Mouse (Mus musculus) R1 (cell line): ENCODE data around the gene Cacng4.

ENCODE experiments used
- DNase-seq: peaks from one replicate; pipeline ENCODE4 v3.0.0-alpha.2; 2018; ENCODE audit warnings: low read depth, low spot score

Cacng4 gene

DNA sequence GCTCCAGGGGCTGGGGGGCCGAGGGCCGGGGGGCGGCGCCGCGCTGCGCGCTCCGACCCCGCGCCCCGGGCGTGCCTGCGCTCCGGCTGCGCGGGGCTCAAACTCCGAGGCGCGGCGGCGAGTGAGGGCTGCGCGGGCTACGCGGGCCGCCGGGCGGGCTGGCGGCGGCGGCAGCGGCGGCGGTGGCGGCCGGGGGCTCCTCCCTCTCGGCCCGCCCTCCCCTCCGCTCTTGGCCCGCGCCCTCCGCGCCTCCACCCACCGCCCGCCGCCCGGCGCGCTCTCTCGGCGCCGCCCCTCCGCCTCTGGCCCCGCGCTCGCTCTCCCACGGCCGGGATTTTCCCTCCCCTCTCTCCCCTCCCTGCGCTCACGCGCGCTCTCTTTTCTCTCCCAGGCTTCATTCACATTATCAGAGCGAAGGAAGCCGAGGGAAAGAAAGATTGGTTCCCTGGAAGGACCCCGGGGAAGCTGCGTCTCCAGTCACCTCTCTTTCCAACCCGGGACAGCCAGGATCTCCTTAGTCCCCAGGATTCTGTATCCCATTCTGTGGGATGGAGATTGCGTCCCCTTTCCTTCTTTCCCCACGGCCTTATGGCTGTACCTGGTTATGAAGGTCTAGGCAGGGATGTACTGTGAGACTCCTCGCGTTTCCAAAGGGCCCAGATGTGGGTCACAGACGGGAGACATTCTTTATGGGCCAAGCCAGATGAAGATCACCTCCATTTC is at the start of gene Cacng4:
Gene Cacng4, minus strand, starts transcription at position 11 of the 723 bp plus-strand sequence.
- DNase-seq, result peak; percentile 43

DNA sequence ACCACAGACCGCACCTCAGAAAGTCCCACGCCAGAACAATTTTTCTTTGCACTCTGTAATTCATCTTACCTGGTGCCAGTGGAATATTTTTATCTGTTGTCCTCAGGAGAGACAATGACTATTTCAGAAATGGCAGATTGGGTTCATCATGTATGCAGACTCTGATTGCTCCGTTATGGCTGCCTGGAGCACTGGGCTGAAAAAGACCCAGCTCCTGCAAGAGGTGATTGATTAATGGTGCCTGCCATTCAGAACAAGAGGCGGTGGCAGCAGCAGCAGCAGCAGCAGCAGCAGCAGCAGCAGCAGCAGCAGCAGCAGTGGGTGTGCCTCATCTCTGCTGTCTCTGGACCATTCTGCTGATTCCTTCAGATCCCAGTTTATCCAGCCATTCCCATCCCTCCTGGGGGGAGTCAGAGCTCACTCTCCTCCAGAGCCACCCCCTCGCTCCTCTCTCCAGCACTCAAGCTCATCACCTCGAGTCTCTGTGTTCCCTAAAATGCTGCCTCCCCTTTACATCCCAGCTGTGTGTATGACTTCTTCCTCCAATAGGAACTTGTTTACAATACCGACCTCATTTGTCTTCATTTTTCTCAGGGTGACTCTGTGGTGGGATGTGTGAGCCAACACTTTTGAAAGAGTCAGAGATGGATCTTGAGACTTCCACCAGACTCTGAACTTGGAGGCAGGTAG is 39.1 kb upstream of the Cacng4 start:
- DNase-seq, result no peak

DNA sequence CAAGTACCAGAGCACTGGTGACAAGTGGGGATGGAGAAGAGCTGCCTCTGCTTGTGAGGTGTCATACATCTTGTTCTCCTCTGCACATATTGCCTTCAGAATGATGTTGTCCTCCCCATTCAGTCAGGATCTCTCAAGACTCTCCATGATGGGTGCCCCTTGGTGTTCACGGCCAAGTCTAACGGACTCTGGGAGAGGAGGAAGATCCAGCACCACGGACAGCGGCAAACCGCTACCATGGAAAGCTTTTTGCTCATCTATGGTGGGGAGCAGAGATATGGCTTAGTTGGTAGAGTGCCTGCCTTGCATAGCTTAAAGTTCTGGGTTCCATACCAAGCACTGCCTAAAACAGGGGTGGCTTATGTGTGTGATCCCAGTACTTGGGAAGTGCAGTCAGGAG is 22.8 kb upstream of the Cacng4 start:
- peak; percentile 53 for DNase-seq

DNA sequence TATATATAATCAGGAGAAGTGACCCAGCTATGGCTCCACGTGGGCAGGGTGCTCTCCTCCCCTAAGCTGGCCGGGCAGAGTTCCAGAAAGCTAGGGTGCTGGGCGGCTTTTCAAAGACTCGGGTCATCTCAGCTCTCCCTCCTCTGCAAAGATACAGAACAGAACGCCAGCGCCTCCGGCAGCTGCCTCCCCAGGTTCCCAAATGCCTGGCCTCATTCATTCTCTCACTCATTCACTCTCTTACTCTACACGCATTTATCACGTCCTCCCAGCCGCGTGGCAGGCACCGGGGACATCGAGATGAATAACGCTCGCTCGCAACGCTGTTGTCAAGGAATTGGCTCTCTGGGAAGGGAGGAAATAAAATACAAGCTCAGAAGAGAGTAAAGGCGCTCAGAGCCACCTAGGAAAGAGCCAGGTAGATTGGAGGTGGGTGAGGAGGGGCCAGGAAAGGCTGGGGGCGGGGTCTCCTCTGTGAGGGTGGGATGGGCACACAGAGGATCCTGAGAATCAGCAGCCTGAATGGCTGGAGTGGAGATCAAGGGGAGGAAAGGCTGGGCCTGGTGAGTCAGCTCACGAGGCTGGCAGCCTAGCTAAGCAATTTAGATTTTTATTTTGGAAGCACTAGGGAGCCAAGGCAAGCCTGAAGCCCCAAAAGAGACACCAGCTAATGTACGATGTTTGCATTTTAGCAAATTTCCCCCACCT is 18.7 kb upstream of the Cacng4 start:
- peak; percentile 41 for DNase-seq

DNA sequence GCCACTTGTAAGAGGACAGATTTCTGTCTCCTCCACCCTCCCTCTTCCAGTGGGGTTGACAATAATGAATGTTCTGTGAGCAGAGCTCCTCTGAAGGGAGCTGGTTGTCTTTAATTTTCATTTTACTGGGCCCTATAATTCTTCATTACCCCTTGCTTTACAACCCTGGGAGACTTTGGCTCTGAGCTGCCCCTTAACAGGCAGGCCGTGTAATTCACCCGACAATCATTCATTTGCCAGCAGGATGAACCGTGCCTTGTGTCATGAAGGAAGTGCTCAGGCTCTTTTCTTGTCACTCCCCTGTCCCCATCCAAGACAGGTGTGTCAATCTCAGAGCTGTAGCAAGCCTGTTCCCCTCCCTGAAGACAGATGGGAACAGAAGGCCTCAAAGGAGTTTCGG is 18.1 kb upstream of the Cacng4 start:
- DNase-seq, result no peak

DNA sequence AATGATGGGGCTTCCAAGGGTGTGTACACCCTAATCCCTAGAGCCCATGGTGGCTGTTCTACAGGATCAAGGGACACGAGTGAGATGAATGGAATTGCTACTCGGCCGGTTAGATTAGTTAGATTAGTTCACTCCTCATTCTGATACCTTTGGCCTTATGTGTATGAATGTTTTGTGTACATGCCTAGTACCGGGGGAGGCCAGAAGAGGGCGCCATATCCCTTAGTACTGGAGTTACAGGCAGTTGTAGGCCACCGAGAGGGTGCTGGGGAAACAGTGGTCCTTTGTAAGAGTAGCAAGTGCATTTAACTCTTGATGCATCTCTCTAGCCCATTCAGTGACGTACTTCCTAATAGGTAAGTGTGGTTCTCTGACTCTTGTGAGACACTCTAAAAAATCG is 14.2 kb upstream of the Cacng4 start:
- peak; percentile 74 for DNase-seq

DNA sequence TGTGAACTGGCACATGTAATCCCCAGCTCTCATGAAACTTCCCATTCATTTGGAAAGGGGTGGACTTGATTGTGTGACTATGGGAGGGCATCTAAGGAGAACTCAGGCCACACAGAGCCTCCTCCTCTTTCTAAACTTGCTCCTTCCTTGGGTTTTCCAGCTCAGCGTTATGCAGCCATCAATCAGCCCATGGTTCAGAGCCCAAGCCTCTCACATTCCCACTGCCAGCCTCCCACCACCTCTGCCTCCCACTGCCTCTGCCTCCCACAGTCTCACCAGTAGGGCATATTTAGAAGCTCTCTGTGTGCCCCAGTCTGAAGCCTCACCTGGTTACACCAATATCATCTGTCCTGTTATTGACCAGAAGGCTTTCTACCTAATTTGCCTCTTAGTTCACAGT is 11.7 kb upstream of the Cacng4 start:
- DNase-seq, result no peak

DNA sequence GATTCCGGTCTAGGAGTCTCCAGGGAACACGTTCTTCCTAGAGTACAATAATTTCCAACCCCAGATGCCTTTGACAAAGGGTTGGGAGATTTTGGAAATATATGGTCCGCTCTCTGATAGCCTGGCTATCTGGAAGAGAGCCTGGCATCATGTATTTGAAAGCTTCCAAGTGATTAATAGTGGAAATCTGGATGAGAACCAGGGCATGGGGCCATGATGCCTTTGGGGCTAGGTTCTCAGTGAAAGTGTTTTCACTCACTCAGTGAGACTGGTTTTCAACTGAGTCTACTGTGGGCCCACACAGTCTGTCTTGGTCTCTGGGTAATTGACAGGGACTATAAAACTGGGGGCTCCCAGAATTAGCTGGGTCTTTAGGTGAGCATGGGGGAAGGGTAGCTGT is 7.6 kb upstream of the Cacng4 start:
- DNase-seq, result no peak

DNA sequence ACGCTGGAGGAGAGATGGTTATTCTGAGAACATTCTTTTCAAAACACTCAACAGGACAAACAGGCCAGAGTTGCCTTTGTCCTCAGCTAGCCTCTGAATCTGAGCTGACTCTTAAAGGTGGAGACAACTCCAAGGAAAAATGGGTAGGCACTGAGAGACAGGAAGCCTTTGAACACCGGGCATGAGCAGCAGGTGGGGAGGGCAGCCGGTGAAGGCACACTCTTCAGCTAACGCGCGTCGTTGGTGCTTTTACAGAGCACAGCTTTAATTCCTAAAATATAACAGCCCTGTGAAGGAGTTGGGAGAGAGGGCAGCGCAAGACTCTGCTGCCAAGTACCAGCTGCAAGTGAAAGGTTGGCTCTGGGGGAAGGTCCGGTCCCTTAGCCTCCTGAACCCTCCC is 5.0 kb upstream of the Cacng4 start:
- no peak for DNase-seq

DNA sequence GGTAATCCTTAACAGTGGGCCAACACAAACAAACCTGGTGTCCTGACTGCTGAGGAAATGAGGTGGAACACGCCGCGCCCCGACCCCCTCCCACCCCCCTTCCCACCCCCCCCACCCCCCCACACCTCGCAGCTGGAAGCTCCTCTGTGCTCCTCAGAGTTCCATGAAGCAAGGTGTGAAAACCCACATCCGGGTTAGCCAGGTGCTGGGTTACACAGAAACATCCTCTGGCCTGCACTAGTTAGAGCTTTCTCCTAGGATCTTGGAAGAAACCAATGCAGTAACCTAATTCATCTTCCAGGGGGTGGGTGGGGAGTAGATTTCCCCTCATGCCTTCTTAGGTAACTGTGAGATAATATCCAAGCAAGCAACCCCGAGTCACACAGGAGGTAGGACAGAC is 2.0 kb upstream of the Cacng4 start:
- DNase-seq, result no peak

DNA sequence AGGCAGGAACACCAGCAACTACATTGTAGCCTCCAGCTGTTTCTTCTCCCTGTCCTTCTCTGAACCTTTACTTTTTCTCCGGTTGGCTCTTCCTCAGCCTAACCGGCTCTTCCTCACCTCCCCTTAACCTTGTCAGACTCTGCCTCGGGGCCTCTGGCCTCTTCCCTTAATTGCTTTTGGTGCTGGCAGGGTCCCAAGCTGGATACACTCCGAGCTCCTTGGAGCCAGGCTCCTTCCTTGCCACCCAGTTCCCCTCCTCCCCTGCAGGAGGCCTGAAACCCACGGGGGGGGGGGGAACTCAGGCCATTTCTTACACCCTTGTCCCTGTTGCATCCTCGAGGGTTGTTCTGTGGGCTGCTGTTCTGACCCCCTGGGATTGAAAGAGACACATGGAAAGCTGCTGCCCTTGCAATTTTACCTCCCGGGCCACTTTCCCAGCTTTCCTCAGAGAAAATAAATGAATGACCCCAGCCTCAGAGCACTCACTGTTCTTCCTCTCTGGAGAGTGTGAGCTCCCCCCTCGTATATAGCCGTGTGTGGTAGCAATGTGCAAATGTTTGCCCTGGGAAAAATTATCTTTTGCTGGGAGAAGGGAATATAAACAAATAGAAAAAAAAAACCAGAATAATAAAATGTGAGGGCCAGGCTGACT is 1.2 kb upstream of the Cacng4 start:
- DNase-seq, result no peak

DNA sequence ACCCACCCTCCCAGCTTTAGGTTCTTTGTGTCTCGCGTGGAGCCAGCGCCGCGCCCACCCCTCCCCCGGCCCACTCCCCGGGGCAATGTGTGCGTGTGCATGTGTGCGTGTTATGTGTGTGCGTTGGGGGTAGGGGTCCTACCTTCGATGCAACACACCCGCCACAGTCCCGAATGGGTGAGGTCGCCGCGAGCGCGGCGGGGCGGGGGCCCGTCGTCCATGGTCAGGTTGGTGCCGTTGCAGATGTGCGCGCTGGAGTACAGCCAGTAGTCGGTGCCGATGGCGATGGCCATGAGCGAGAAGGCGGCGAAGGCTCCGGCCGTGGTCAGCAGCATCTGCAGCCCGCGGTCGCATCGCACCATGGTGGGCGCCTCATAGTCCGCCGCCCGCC is 259 bp downstream of the Cacng4 start:
- peak; percentile 31 for DNase-seq

DNA sequence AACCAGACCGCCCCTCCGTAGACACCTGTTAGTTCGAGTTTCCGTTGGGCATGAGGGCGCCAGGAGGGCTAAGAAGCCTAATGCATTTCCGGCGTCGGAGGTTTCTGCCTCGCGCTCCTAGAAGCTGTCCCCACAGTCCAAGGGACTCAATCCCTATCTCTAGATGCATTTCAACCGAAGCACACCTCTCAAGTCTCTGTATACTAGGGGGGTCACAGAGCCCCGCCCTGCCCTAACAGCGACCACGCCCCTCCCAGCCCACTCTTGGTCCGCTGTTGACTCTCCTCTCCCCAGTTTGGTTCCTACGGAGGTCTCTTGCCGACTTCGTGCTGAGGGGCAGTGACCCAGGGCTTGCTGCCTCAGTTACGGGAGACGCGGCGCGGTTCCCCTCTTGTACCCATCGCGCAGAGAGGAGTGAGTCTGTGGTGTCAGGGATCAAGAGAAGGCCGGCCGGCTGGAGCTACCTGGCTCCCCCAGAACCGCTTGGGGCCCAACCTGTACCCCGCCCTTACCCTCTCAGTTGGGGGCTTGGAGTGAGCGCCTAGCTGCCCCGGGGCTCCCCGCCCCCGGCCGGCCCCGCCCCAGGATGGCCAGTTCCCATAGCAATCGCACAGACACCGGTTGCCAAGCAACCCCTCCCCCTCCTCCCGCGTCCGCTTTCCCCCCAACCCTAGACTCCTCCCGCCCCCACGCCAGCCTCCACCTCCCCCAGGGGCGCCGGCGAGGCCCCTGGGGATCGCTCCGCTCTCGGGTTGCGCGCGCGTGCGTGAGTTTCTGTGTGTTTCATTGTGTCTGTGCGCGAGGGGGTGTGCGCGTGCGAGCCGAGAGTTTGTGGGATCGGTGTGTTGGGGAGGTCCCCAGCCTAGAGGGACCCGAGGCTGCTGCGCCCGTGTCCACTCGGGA is 906 bp downstream of the Cacng4 start:
- peak; percentile 82 for DNase-seq

DNA sequence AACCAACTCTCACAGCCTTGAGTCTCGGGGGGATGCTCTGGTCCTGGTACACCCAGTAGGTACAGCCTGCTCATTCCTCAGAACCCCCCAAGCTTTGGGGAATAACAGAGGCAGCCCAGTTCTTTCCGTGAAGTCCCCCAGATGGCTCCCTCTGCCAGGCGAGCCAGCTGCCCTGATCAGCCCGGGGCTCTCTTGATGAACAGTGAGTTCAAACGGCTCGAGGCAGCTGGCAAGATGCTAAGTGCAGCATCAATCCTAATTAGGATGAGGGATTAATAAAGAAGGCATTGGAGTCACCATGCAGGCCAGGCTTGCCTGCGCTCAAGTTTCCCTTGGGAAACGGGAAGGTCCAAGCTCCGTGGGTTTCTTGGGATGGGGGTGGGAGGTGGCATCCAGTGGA is 2.2 kb downstream of the Cacng4 start:
- DNase-seq, result no peak

DNA sequence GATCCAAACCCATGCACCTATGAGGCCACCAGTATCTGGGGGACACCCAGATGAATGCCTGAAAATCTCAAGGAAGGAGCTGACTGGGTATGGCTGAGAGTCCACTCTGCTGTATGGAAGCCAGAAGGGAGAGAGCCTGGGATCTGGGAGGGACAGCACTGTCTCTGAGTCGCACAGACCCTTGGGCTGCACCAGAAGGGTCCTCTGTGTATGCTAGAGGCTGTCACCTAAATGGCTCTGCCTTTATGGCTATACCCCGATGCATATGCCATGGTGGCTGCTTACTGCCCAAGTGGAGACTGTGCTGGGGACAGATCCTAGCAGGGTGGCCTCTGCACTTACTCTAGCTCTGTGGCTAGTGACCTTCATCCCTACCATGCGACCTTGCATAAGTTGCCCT is 8.6 kb downstream of the Cacng4 start:
- DNase-seq, result no peak

DNA sequence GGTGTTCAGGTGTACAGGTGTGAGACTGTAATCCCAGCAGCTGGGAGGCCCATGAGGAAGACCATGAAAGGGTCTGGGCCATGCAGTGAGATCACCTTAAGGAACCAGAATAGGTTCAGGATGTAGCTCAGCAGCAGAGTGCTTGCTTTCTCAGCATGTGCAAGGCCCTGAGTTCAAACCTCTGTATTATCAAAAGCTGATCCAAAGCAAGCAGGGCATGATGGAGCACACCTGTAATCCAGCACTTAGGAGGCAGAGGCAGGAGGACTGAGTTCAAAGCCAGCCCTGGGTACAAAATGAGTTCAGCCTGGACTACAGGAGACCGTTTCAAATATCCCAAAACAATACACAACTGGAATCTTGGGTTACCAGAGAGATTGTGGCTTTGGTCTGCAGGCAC is 9.1 kb downstream of the Cacng4 start:
- DNase-seq, result peak; percentile 34

DNA sequence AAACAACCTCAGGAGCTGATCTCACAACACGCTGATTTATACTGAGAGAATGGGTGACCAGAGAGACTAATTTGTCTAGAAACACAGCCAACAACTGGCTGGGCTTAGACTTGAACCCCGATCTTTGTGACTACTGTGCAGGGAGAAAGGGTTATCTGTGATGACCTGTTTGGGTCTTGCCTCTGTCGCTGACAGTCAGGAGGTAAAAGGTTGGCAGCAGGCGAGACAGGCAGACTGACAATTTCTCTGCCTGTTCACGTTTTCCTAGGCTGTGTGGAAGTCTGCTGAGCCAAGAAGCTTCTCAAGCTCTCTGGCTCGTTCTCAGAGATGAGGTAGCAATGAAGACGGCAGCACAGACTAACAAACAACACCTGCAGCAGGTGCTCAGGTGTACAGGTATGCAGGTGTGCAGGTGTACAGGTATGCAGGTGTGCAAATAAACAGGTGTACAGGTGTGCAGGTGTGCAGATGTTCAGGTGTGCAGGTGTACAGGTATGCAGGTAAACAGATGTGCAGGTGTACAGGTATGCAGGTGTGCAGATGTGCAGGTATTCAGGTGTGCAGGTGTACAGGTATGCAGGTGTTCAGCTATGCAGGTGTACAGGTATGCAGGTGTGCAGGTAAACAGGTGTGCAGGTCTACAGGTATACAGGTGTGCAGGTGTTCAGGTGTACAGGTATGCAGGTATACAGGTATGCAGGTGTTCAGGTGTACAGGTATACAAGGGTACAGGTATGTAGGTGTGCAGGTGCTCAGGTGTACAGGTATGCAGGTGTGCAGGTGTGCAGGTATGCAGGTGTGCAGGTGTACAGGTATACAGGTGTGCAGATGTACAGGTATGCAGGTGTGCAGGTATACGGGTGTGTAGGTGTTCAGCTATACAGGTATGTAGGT is 10.2 kb downstream of the Cacng4 start:
- peak; percentile 23 for DNase-seq

DNA sequence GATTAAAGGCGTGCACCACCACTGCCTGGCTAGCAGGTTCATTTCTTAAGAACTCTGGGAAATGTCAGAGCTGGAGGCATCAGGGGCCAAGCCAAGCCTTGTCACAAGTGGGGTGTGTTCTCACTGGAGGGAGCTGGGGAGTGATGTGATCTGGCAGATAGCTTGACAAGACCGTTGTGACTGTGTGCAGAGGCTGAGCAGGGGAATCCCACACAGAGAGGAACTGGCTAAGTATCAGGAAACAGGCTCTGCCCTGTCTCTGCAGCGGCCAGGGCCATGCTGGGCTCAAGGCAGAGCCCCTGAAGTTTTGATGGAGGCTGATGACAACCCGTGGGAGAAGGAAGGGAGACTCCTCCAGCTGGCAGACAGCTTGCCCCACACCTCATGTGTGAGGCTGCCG is 11.8 kb downstream of the Cacng4 start:
- no peak for DNase-seq

DNA sequence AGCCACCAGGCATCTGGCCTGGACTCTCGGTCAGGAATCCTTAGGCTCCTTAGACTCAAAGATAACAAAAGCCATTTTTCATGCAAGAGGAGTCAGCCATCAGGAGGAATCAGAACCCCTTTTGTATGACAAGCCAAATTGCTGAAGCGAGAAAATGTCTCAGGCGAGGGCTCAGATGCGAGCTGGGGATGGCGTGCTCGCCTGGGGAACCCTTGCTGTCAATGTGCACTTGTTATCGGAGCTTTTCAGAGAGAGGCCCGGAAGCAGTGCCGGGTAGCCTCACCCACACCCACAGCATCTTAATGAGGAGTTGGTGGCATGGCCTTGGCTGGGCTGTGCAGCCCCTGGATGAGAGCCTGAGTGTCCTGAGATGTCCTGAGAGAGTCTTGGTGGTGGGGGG is 15.5 kb downstream of the Cacng4 start:
- DNase-seq, result no peak

DNA sequence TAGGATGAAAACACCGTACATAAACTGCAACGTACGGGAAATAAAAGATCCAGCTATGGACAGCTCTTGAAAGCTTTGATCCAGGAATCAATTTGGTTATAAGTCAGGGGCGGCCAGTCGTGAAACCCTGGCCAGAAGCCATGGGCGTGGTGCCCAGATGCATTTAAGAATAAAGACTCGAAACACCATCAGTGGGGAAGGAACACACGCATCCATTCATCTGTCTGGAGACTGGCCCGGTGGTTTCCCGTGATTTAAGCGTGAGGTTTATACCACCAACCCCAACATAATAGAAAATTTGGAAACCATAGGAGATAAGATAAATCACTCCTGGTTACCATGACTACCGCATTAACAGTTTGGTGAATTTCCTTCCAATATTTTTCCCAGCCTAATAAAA is 16.9 kb downstream of the Cacng4 start:
- DNase-seq, result no peak
